8 mouse cellular contexts compared by ENCODE assay signal in the genomic region with DNA sequence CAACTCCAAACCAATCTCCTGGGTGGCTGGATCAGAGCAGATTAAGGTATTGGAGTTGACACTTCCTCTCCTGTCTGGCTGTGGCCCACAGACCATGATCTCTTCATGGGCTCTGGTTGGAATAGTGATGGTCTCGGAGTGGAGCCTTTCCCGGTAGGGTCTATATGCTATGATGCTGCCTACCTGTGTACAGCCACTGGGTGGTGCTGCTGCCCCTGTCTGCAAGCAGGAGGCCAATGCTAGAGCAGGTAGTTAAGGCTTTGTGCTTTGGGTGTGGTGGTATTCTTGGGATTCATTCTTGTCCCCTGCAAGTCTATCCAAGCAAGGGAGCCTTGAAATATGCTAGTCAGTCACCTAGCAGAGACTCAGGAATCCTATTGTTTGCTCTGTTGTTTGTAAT. TPM values are rescaled to one million over a fixed set of nuclear protein-coding genes. Genes with fewer than 3 reads are reported as not detected.
DNase-seq lines count a peak whose midpoint lies in the region; ATAC-seq lines count a peak whose summit lies in the region.

No protein-coding gene starts in this region.

- peak; percentile 97 for ATAC-seq in granulocyte monocyte progenitor cell, adult 5-6 weeks (replicated peaks; ENCODE audit: poor library complexity, severe bottlenecking)

- peak; percentile 23 to 53 for DNase-seq in adrenal gland, adult 18-20 months (ENCODE audit: low spot score in 2 of 2)
- DNase-seq in adrenal gland, adult 8-10 months: no peak
- peak; percentile 73 for DNase-seq in CD4-positive helper T cell, adult 2 months (ENCODE audit: low read depth, low spot score)
- peak; percentile 33 for DNase-seq in cerebellum, adult 11 months
- peak; percentile 50 to 66 for DNase-seq in layer of hippocampus, adult 8-10 months (ENCODE audit: low spot score in 2 of 2)
- peak; percentile 66 for DNase-seq in lung, postnatal 14 days
- peak; percentile 72 to 75 for DNase-seq in spleen, postnatal 36 days (ENCODE audit: low spot score in 2 of 2)

RNA-seq across cellular contexts. Expression of gene Lamb3, which starts 0.7 kb away (rescaled TPM):
- 1 to 10 TPM in 1 of 2 experiments, under 1 TPM in 1; 0.86 to 1.5 TPM for total RNA-seq in adrenal gland, adult 18-20 months (2021)
- total RNA-seq in adrenal gland, adult 8-10 months (2022): 1 to 10 TPM; 1.2 to 2.7 (median 1.5) TPM
- 6.7 and 8.8 TPM in 2 replicates for total RNA-seq in granulocyte monocyte progenitor cell, adult 5-6 weeks (2014; fragmentation: Nextera tagmentation)
- 2.9 and 3.2 TPM in 2 replicates for total RNA-seq in granulocyte monocyte progenitor cell, adult 5-6 weeks (2017)
- total RNA-seq in layer of hippocampus, adult 8-10 months (2022): 1 to 10 TPM in 2 of 4 experiments, under 1 TPM in 2; 0.70 to 2.4 (median 1.5) TPM

RNA-seq across cellular contexts. Expression of gene Traf3ip3, which starts 6.7 kb away (rescaled TPM):
- total RNA-seq in adrenal gland, adult 18-20 months (2021): 1 to 10 TPM; 1.0 to 2.5 TPM
- 1 to 10 TPM; 1.6 to 3.9 (median 2.7) TPM for total RNA-seq in adrenal gland, adult 8-10 months (2022)
- 77.4 and 94.9 TPM in 2 replicates for total RNA-seq in granulocyte monocyte progenitor cell, adult 5-6 weeks (2014; fragmentation: Nextera tagmentation)
- 61.3 and 96.4 TPM in 2 replicates for total RNA-seq in granulocyte monocyte progenitor cell, adult 5-6 weeks (2017)
- 1 to 10 TPM; 1.2 to 8.0 (median 5.2) TPM for total RNA-seq in layer of hippocampus, adult 8-10 months (2022)

RNA-seq across cellular contexts. Expression of gene A130010J15Rik, which starts 40.3 kb away (rescaled TPM):
- 1 to 10 TPM; 1.2 to 3.2 TPM for total RNA-seq in adrenal gland, adult 18-20 months (2021)
- total RNA-seq in adrenal gland, adult 8-10 months (2022): 1 to 10 TPM; 2.2 to 3.2 (median 3.0) TPM
- total RNA-seq in granulocyte monocyte progenitor cell, adult 5-6 weeks (2014; fragmentation: Nextera tagmentation): 6.2 and 6.7 TPM in 2 replicates
- 7.0 and 13.9 TPM in 2 replicates for total RNA-seq in granulocyte monocyte progenitor cell, adult 5-6 weeks (2017)
- total RNA-seq in layer of hippocampus, adult 8-10 months (2022): 1 to 10 TPM; 4.7 to 5.7 (median 5.3) TPM

RNA-seq across cellular contexts. Expression of gene Irf6, which starts 55.3 kb away (rescaled TPM):
- 1 to 10 TPM in 1 of 2 experiments, under 1 TPM in 1; 0.33 to 1.2 TPM for total RNA-seq in adrenal gland, adult 18-20 months (2021)
- under 1 TPM; 0.15 to 0.49 (median 0.26) TPM for total RNA-seq in adrenal gland, adult 8-10 months (2022)
- total RNA-seq in granulocyte monocyte progenitor cell, adult 5-6 weeks (2014; fragmentation: Nextera tagmentation): not detected in 2 replicates
- 0.22 TPM in 1 of 2 replicates, not detected in the other for total RNA-seq in granulocyte monocyte progenitor cell, adult 5-6 weeks (2017)
- 1 to 10 TPM in 2 of 4 experiments, under 1 TPM in 2; 0.67 to 3.4 (median 1.00) TPM for total RNA-seq in layer of hippocampus, adult 8-10 months (2022)

RNA-seq across cellular contexts. Expression of gene Hsd11b1, which starts 55.7 kb away (rescaled TPM):
- 100 to 1,000 TPM; 109 to 216 TPM for total RNA-seq in adrenal gland, adult 18-20 months (2021)
- total RNA-seq in adrenal gland, adult 8-10 months (2022): 10 to 100 TPM; 58.1 to 94.0 (median 71.6) TPM
- 19.3 and 43.7 TPM in 2 replicates for total RNA-seq in granulocyte monocyte progenitor cell, adult 5-6 weeks (2014; fragmentation: Nextera tagmentation)
- total RNA-seq in granulocyte monocyte progenitor cell, adult 5-6 weeks (2017): 27.4 and 31.4 TPM in 2 replicates
- total RNA-seq in layer of hippocampus, adult 8-10 months (2022): 10 to 100 TPM; 36.3 to 42.8 (median 37.7) TPM

Comparison
In these comparisons a context has a peak if more than half of its experiments do, and no peak if none do; other contexts are left out.
1. RNA of gene Traf3ip3, which starts 6.7 kb away (total RNA-seq): 61.3 to 96.4 TPM in granulocyte monocyte progenitor cell, adult 5-6 weeks; 1.2 to 8.0 TPM in layer of hippocampus, adult 8-10 months, 1.6 to 3.9 TPM in adrenal gland, adult 8-10 months and 1.0 to 2.5 TPM in adrenal gland, adult 18-20 months; every median in the first group is over 4 times any median in the second.